Mouse (Mus musculus) hindbrain, embryonic 12.5 days (tissue): ENCODE results near the gene Anapc13. TPM values are rescaled to one million over a fixed set of nuclear protein-coding genes. Genes with fewer than 3 reads are reported as not detected.

Source experiments
- ATAC-seq: fragments of 200-750 bp; cut with Nextera tagmentation; 2 replicates; pipeline ENCODE4 v1.8.0; 2017; ENCODE audit warnings: moderate TSS enrichment; ENCODE audit not compliant: low FRiP score
- H3K27ac ChIP-seq: fragments of 300-500 bp; sonication (generic); 2 replicates; pipeline ENCODE4 v1.5.1; 2016; ENCODE audit warnings: mild to moderate bottlenecking
- H3K27me3 ChIP-seq: fragments of 300-500 bp; sonication (generic); 2 replicates; pipeline ENCODE4 v1.6.1; 2016; ENCODE audit warnings: mild to moderate bottlenecking
- H3K36me3 ChIP-seq: fragments of 300-500 bp; sonication (generic); 2 replicates; pipeline ENCODE4 v1.6.1; 2016; ENCODE audit warnings: mild to moderate bottlenecking
- H3K4me1 ChIP-seq: fragments of 300-500 bp; sonication (generic); 2 replicates; pipeline ENCODE4 v1.6.1; 2016
- H3K4me2 ChIP-seq: fragments of 300-500 bp; sonication (generic); replicated peaks from 2 replicates; pipeline ENCODE4 v1.6.1; 2016; ENCODE audit warnings: mild to moderate bottlenecking
- H3K4me3 ChIP-seq: fragments of 300-500 bp; sonication (generic); 2 replicates; pipeline ENCODE4 v1.5.1; 2016; ENCODE audit warnings: mild to moderate bottlenecking
- H3K9ac ChIP-seq: fragments of 300-500 bp; sonication (generic); 2 replicates; pipeline ENCODE4 v1.6.1; 2016; ENCODE audit warnings: mild to moderate bottlenecking, moderate library complexity
- H3K9me3 ChIP-seq: fragments of 300-500 bp; sonication (generic); replicated peaks from 2 replicates; pipeline ENCODE4 v1.6.1; 2016; ENCODE audit warnings: mild to moderate bottlenecking
- WGBS: fragments of 180-500 bp; shearing (Covaris S2); methylation state at CpG from one replicate; pipeline ENCODE4 v1.1.7; 2016; 5-methylcytosine and 5-hydroxymethylcytosine counted together
- polyA plus RNA-seq: library from polyadenylated mRNA; unstranded; fragments of >200 nt; fragmentation: Nextera tagmentation; extraction: Ambion mirVana; gene quantifications from 2 replicates; pipeline ENCODE4 v1.2.1, GENCODE M21; 2016

Anapc13 gene
- polyA plus RNA-seq, 1 experiment from 2014 or later: 171 TPM

DNA sequence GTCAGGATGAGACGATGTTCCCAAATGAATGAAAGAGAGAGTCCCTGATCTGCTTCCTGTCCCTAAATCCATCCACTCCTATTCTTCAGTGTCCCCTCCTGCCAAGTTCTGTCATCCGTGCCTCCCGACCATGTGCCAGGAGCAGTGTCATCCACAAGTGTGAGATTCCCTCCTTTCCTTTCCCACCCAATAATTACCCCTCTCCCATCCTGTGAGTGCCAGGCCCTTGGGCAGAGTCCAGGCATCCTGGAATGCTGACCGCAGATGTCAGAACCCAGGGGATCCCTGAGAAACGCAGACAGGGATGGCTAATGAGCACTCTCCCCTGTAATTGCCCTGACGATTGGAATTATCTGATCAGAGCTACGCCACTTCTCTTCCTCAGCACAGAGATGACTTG lies 24.5 kb downstream of the Anapc13 start:
- no peaks in the 10 kb centered on the region for H3K36me3 ChIP-seq
- 28% methylated on average over 7 of the region's 7 CpGs for WGBS
- peak; percentile 39; the same call in 1 of the 2 replicates for ATAC-seq
- H3K4me3 ChIP-seq: no peak overlapping the region
- no peaks in the 10 kb centered on the region for H3K27me3 ChIP-seq
- no peak overlapping the region for H3K9ac ChIP-seq
- no peaks in the 10 kb centered on the region for H3K9me3 ChIP-seq
- peak overlapping the region; percentile 34; the same call in 1 of the 2 replicates for H3K4me2 ChIP-seq
- H3K27ac ChIP-seq: peak overlapping the region; percentile 55; the same call in 1 of the 2 replicates
- peaks cover 34% of the 10 kb centered on the region for H3K4me1 ChIP-seq

DNA sequence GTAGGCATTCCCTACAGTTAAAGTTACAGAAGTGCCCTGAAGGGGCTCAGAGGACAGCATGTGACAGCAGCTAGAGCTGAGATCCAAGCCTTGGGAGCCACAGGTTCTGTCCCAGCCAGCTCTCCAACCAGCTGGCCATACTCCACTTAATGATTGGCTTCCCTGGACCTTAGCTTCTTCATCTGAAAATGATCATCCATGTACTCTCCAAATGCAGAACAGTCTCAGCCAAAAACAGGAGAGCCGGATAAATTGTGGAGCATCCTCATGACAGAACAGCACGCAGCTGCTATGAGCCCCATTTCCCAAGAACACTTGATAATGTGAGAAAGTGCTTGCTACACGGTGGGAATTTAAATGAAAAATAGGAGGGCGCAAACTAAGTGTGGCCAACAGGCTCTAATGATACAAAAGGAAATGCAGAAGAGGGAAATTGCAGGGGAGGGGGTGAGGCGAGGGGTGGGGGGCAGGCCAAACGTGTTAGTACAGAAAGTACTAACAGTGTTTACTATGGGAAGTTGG lies 25.2 kb downstream of the Anapc13 start:
- Histone ChIP-seq H3K4me1 (peaks cover 34% of the 10 kb centered on the region), H3K27ac (peak overlapping the region; percentile 55; the same call in 1 of the 2 replicates), H3K36me3 (no peaks in the 10 kb centered on the region), H3K4me2 (no peak overlapping the region), H3K9me3 (no peaks in the 10 kb centered on the region), H3K9ac (no peak overlapping the region), H3K27me3 (no peaks in the 10 kb centered on the region), H3K4me3 (no peak overlapping the region)
- ATAC-seq: no peak
- 60% methylated on average over 6 of the region's 6 CpGs for WGBS

GRCm38 (mm10) chr9:102656355-102657095 lies 30.4 kb downstream of the Anapc13 start:
- no peak overlapping the region for H3K4me2 ChIP-seq
- 76% methylated on average over 8 of the region's 8 CpGs for WGBS
- no peaks in the 10 kb centered on the region for H3K36me3 ChIP-seq
- no peaks in the 10 kb centered on the region for H3K9me3 ChIP-seq
- no peak overlapping the region for H3K27ac ChIP-seq
- H3K4me3 ChIP-seq: no peak overlapping the region
- H3K4me1 ChIP-seq: peaks cover 10% of the 10 kb centered on the region
- no peak overlapping the region for H3K9ac ChIP-seq
- no peak for ATAC-seq
- H3K27me3 ChIP-seq: no peaks in the 10 kb centered on the region

DNA sequence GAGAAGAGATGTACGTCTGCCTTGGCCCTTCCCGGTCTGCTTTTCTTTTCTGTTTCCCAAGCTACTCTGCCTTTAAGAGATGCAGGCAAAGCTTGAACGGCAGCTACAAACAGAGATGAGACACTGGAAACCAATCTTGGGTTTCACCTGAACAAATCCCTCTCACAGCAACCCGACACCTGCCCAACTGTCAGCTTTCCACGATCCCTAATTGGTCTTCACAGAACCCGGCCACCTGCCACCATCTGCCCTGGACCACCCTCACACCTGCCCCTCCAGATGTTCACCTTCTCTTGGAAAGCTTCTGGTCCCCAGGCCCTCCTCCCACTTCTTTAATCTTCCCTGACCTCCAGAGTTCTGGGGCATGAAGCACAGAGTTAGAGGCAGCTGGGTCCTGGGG lies 42.0 kb downstream of the Anapc13 start:
- Histone ChIP-seq H3K27me3 (no peaks in the 10 kb centered on the region), H3K27ac (no peak overlapping the region), H3K36me3 (no peaks in the 10 kb centered on the region), H3K9ac (no peak overlapping the region), H3K4me1 (peaks cover 14% of the 10 kb centered on the region), H3K4me3 (no peak overlapping the region), H3K9me3 (no peaks in the 10 kb centered on the region), H3K4me2 (no peak overlapping the region)
- 46% methylated on average over 6 of the region's 6 CpGs for WGBS
- ATAC-seq: no peak

- ATAC-seq: no peak
- Histone ChIP-seq H3K9me3 (no peaks in the 10 kb centered on the region), H3K36me3 (no peaks in the 10 kb centered on the region), H3K27ac (no peak overlapping the region), H3K9ac (no peak overlapping the region), H3K4me3 (no peak overlapping the region), H3K4me1 (peaks cover 18% of the 10 kb centered on the region), H3K27me3 (no peaks in the 10 kb centered on the region), H3K4me2 (no peak overlapping the region)
- WGBS: 87% methylated on average over 12 of the region's 12 CpGs
Observed at GRCm38 (mm10) chr9:102668906-102669305, 42.8 kb downstream of the Anapc13 start.

DNA sequence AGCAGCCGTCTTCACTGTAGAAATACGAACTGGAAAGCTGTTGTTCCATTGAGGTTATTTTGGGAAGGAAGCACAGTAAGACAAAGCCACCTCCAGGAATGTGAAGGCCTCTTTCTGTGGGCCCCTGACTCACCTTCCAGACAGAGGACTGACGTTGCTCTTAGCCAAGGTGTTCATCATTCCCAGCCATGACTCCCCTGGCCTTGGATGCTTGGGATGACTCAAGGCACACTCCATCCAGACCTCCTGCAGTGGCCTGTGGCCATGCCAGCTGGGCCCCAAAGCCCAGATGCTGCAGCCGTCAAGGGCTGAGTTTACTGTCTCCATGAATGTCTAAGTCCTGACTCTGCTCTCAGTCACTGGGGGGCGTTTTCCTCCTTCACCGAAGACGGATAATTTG lies 47.3 kb downstream of the Anapc13 start:
- ATAC-seq: no peak
- H3K9ac ChIP-seq: no peak overlapping the region
- no peak overlapping the region for H3K4me3 ChIP-seq
- H3K27me3 ChIP-seq: no peaks in the 10 kb centered on the region
- 68% methylated on average over 7 of the region's 7 CpGs for WGBS
- no peaks in the 10 kb centered on the region for H3K9me3 ChIP-seq
- H3K4me2 ChIP-seq: no peak overlapping the region
- H3K27ac ChIP-seq: no peak overlapping the region
- peaks cover 11% of the 10 kb centered on the region for H3K4me1 ChIP-seq
- H3K36me3 ChIP-seq: no peaks in the 10 kb centered on the region

- Histone ChIP-seq H3K4me2 (no peak overlapping the region), H3K4me3 (no peak overlapping the region), H3K4me1 (peaks cover 11% of the 10 kb centered on the region), H3K9me3 (no peaks in the 10 kb centered on the region), H3K9ac (no peak overlapping the region), H3K27ac (no peak overlapping the region), H3K27me3 (no peaks in the 10 kb centered on the region), H3K36me3 (no peaks in the 10 kb centered on the region)
- no peak for ATAC-seq
- WGBS: 73% methylated on average over 5 of the region's 5 CpGs
Observed at GRCm38 (mm10) chr9:102675922-102676321, 49.8 kb downstream of the Anapc13 start.

GRCm38 (mm10) chr9:102681470-102681869 lies 55.4 kb downstream of the Anapc13 start:
- Histone ChIP-seq H3K36me3 (no peaks in the 10 kb centered on the region), H3K9me3 (no peaks in the 10 kb centered on the region), H3K4me3 (no peak overlapping the region), H3K27me3 (no peaks in the 10 kb centered on the region), H3K27ac (no peak overlapping the region), H3K4me2 (no peak overlapping the region), H3K4me1 (no peaks in the 10 kb centered on the region), H3K9ac (no peak overlapping the region)
- ATAC-seq: no peak
- WGBS: 44% methylated on average over 7 of the region's 7 CpGs

Other genes with a start within 250 kb of the Anapc13 start
- gene Ky, start 120.5 kb upstream of the Anapc13 start, polyA plus RNA-seq: 0.25 and 0.35 TPM in 2 replicates
- gene Cep63, start 238 bp downstream of the Anapc13 start, polyA plus RNA-seq: 53.3 and 56.9 TPM in 2 replicates
- gene Amotl2, start 90.4 kb downstream of the Anapc13 start, polyA plus RNA-seq: 109 and 110 TPM in 2 replicates
- 18.2 and 18.3 TPM in 2 replicates for gene Ryk, start 208.6 kb downstream of the Anapc13 start, polyA plus RNA-seq